ENCODE assay signal across 8 mouse cellular contexts in genomic region chr13:8780441-8780840, GRCm38 (mm10).
DNase-seq lines count a peak whose midpoint lies in the region; ATAC-seq and TF ChIP-seq lines count a peak whose summit lies in the region.

No protein-coding gene starts in this region.

- DNase-seq in left cerebral cortex, adult 2 months (ENCODE audit: extremely low spot score in 1 of 2, low spot score in 2 of 2), result peak; percentile 29 to 32
- no peak for DNase-seq in left cerebral cortex, adult 8-10 months (ENCODE audit: low spot score in 2 of 2)
- DNase-seq in MEL-GATA-1-ER (ENCODE audit: extremely low read depth, low read depth) (peak; percentile 84), MN1 (ENCODE audit: low spot score) (no peak)
- DNase-seq in c-Kit-positive CD71-positive TER-119-positive erythroid progenitor cells, embryonic 14.5 days (ENCODE audit: low spot score), result peak; percentile 76
- peak; percentile 36 for DNase-seq in gastrocnemius, postnatal 10 days
- peak; percentile 31 for DNase-seq in limb, embryonic 14.5 days (ENCODE audit: low spot score)

- H3K27me3 ChIP-seq in limb, embryonic 14.5 days (ENCODE audit: control insufficient read depth, insufficient read depth, low read length), result no peaks in the 10 kb centered on the region
- no peaks in the 10 kb centered on the region for H3K27me3 ChIP-seq in neural tube, embryonic 14.5 days (ENCODE audit: control insufficient read depth, insufficient read depth, low read length)

- H3K9me3 ChIP-seq in limb, embryonic 14.5 days (ENCODE audit: control insufficient read depth, low read length), result no peaks in the 10 kb centered on the region
- H3K9me3 ChIP-seq in neural tube, embryonic 14.5 days (ENCODE audit: control insufficient read depth, low read length), result no peaks in the 10 kb centered on the region

- TF ChIP-seq POLR2A in limb, embryonic 14.5 days (IDR thresholded peaks at IDR 0.05; ENCODE audit: borderline replicate concordance, extremely low read depth, insufficient read depth, insufficient read length), result no peak

- ATAC-seq in limb, embryonic 14.5 days (ENCODE audit: low FRiP score, low read depth), result no peak
- peak; percentile 58; the same call in 1 of the 2 replicates for ATAC-seq in neural tube, embryonic 14.5 days (ENCODE audit: low read depth)

- H3K4me1 ChIP-seq in limb, embryonic 14.5 days (ENCODE audit: control insufficient read depth, insufficient read depth, low read length), result no peaks in the 10 kb centered on the region
- H3K4me1 ChIP-seq in neural tube, embryonic 14.5 days (ENCODE audit: control insufficient read depth, insufficient read depth, low read length), result 0 out of 2 replicates have a peak, but pooled peaks cover 2% of the 10 kb centered on the region

- 53% methylated on average over 4 of the region's 4 CpGs for WGBS in limb, embryonic 14.5 days
- WGBS in neural tube, embryonic 14.5 days, result 57% methylated on average over 4 of the region's 4 CpGs

- intact Hi-C loops in left cerebral cortex, adult 2 months (cut with DNase I), result loop anchor here (10.0 kb wide), 1 partner anchor 576 kb away; the partner anchor contains the start of gene Adarb2

- no peak overlapping the region for H3K4me3 ChIP-seq in left cerebral cortex, adult 2 months
- no peak overlapping the region for H3K4me3 ChIP-seq in limb, embryonic 14.5 days (replicated peaks; ENCODE audit: low read length)
- no peak overlapping the region for H3K4me3 ChIP-seq in neural tube, embryonic 14.5 days (ENCODE audit: low read depth, low read length)

- no peak overlapping the region for H3K9ac ChIP-seq in limb, embryonic 14.5 days (ENCODE audit: low read depth, low read length, severe bottlenecking)
- H3K9ac ChIP-seq in neural tube, embryonic 14.5 days (replicated peaks; ENCODE audit: low read depth, low read length), result no peak overlapping the region

- no peak overlapping the region for H3K27ac ChIP-seq in left cerebral cortex, adult 2 months
- H3K27ac ChIP-seq in limb, embryonic 14.5 days (replicated peaks; ENCODE audit: low read depth, low read length), result no peak overlapping the region
- no peak overlapping the region for H3K27ac ChIP-seq in neural tube, embryonic 14.5 days (ENCODE audit: low read depth, low read length)

- H3K36me3 ChIP-seq in limb, embryonic 14.5 days (ENCODE audit: control insufficient read depth, insufficient read depth, low read length), result no peaks in the 10 kb centered on the region
- H3K36me3 ChIP-seq in neural tube, embryonic 14.5 days (ENCODE audit: control insufficient read depth, insufficient read depth, low read length), result no peaks in the 10 kb centered on the region

- H3K4me2 ChIP-seq in limb, embryonic 14.5 days (replicated peaks; ENCODE audit: low read depth, low read length, severe bottlenecking), result no peak overlapping the region
- no peak overlapping the region for H3K4me2 ChIP-seq in neural tube, embryonic 14.5 days (ENCODE audit: low read depth, low read length)

- peak; percentile 63 for TF ChIP-seq CTCF in left cerebral cortex, adult 2 months (IDR thresholded peaks at IDR 0.05)

Comparison
In these comparisons a context has a peak if more than half of its experiments do, and no peak if none do; other contexts are left out.
1. DNase-seq: peak in left cerebral cortex, adult 2 months (2 of 2), MEL-GATA-1-ER (single experiment), c-Kit-positive CD71-positive TER-119-positive erythroid progenitor cells, embryonic 14.5 days (single experiment), gastrocnemius, postnatal 10 days (single experiment) and limb, embryonic 14.5 days (single experiment); none in left cerebral cortex, adult 8-10 months (0 of 2) and MN1 (single experiment).